Mouse (Mus musculus) brain, adult 10 weeks (tissue): ENCODE data around the gene Traf3ip1. TPM values are rescaled to one million over a fixed set of nuclear protein-coding genes. Genes with fewer than 3 reads are reported as not detected.

ENCODE experiments used
- polyA plus RNA-seq: library from polyadenylated mRNA; stranded (reverse); fragments of 350-450 nt; fragmentation: Illumina TruSeq; extraction: RNeasy Lipid Tissue Mini Kit (QIAGEN cat#74804); gene quantifications from one replicate; pipeline ENCODE4 v1.2.3, GENCODE M21; 2015; ENCODE audit warnings: low read depth, low replicate concordance

The Traf3ip1 gene
- 9.9 TPM for polyA plus RNA-seq

DNA sequence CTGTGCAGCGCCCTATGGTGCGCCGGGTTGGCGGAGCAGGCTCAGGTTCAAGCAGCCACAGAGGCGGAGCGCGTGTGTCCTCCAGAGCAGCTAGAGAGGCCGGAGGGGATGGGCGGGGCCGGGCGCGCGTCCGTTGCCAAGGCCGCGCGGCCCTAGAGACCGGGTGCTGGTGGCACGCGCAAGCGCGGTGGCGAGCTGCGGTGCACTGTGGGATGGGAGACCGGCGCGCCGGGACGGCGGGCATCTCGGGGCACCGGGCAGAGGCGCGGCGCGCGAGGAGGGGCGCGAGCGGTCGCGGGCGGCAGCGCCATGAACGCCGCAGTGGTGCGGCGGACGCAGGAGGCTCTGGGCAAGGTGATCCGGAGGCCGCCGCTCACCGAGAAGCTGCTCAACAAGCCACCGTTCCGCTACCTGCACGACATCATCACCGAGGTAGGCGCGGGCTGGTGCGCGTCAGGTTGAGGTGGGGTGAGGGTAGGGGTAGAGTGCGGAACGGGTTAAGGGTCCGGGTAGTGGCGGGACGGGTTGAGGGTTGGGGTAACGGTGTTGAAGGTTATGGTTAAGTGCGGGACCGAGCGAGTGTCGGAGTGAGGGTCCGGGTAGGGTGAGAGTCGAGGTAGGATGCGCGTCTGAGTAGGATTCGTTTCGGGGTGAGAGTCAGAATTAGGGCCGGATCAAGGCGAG is at the start of gene Traf3ip1:
TSS of gene Traf3ip1 (plus strand) at position 191 of the 684 bp plus-strand sequence.

DNA sequence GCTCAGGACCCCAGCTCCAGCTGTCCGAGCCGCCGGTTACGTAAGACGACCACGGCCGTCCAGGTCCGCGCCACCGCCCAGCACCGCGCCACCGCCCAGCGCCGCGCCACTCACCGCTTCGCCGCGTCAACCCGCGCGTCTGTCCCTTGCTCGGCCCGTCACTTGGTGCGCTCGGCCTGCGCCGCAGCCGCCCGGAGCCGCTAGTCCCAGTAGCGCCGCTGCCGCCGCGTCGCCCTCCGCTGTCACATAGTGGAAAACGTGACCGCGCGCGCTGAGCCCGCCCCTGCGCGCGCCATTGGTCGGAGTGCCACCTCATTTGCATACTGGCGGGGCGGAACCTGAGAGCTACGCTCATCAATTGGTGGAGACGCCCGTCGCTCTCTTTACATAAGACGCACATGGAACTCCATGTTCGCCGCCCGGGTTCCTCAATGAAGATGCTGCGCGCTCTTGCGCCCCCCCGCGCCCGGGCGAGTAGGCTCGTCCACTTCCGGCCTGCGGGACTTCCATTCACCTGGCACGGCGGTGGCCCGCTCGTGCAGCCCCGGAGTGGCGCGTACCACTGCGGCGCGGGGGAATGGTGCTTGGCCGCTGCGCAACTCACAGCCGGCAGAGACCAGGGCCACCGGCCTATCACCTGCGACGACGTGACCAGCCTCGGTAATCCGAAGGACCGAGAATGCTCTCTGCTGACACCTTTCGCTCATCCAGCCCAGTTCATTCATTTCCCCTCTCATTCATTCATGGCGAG is 35.2 kb upstream of the Traf3ip1 start, which contains the start of gene Per2:
TSS of gene Per2 (minus strand) at position 266 of the 751 bp plus-strand sequence.

DNA sequence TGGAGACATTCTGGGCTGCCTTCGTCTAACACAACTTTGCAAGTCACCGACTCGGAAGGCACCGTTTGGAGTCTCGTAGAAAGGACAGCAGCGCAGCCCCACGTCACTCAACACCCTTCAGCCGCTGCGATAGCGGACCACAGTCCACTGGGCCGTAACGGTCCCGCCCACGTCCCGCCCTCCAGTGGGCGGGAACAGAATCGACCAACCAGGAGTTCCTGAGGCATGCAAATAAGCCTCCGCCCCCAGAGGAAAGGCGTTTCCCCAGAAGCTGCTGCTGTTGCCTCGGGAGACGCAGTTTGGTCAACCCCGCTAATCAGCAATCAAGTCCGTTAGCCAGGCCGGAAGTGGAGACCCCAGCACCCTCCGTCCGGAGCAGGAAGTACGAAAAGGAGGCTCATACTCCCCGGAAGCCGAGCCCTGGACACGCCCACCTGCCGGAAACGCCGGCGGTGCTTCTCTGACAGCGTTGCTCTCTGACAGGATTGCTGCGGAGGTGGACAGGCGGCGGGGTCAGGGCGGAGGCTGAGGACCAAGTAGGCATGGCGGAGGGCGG is 45.9 kb downstream of the Traf3ip1 start, which contains the start of gene Asb1:
TSS of gene Asb1 (plus strand) at position 274 of the 556 bp plus-strand sequence.

Other genes with a start within 250 kb of the Traf3ip1 start
- gene Ube2f, start 244.3 kb upstream of the Traf3ip1 start, polyA plus RNA-seq: 69.6 TPM
- gene Scly, start 196.3 kb upstream of the Traf3ip1 start, polyA plus RNA-seq: 17.9 TPM
- 0.21 TPM for gene Espnl, start 172.6 kb upstream of the Traf3ip1 start, polyA plus RNA-seq
- gene Klhl30, start 143.6 kb upstream of the Traf3ip1 start, polyA plus RNA-seq: 0.13 TPM
- gene Erfe, start 128.2 kb upstream of the Traf3ip1 start, polyA plus RNA-seq: 0.31 TPM
- gene Ilkap, start 95.8 kb upstream of the Traf3ip1 start, polyA plus RNA-seq: 72.3 TPM
- 17.5 TPM for gene Hes6, start 80.6 kb upstream of the Traf3ip1 start, polyA plus RNA-seq
- gene Per2, start 35.3 kb upstream of the Traf3ip1 start, polyA plus RNA-seq: 18.4 TPM
- 22.9 TPM for gene Asb1, start 45.9 kb downstream of the Traf3ip1 start, polyA plus RNA-seq